Comparison of ENCODE assay signal across 7 mouse cellular contexts in the genomic region with DNA sequence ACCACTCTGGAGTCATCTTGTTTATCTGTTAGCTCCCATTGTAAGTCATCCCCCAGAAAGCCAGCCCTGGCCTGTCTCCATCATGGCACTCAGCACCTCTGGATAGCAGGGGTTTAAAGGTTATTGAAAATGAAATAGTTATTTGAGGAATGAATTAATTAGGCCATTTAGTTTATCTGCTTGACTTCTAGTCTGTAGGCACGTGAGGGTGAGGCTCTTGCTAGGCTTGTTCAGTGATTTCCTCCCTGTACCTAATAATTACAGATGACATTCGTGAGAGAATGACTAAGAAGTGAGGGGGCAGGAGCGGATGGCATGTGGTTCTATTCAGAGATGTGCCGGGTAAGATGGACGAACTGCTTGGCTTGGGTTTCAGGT. TPM values are rescaled to one million over a fixed set of nuclear protein-coding genes. Genes with fewer than 3 reads are reported as not detected.
DNase-seq lines count a peak whose midpoint lies in the region; ATAC-seq and TF ChIP-seq lines count a peak whose summit lies in the region.

No protein-coding gene starts in this region.

- ATAC-seq in neural tube, embryonic 11.5 days (ENCODE audit: insufficient read depth, low FRiP score, low TSS enrichment) = no peak
- no peak; the same call in 1 of the 2 replicates for ATAC-seq in forebrain, embryonic 12.5 days (ENCODE audit: low FRiP score)
- ATAC-seq in limb, embryonic 14.5 days (ENCODE audit: low FRiP score, low read depth) = no peak
- ATAC-seq in stomach, embryonic 16.5 days (ENCODE audit: insufficient read depth, low FRiP score) = no peak

- H3K27me3 ChIP-seq in neural tube, embryonic 11.5 days (ENCODE audit: control insufficient read depth, insufficient read depth, low read length) = no peaks in the 10 kb centered on the region
- H3K27me3 ChIP-seq in forebrain, embryonic 12.5 days = no peaks in the 10 kb centered on the region
- no peaks in the 10 kb centered on the region for H3K27me3 ChIP-seq in limb, embryonic 14.5 days (ENCODE audit: control insufficient read depth, insufficient read depth, low read length)
- no peaks in the 10 kb centered on the region for H3K27me3 ChIP-seq in stomach, embryonic 16.5 days (ENCODE audit: control insufficient read depth, insufficient read depth, low read length)

- no peak overlapping the region for H3K27ac ChIP-seq in neural tube, embryonic 11.5 days (ENCODE audit: low read depth, low read length)
- peak overlapping the region; percentile 79; the same call in 1 of the 2 replicates for H3K27ac ChIP-seq in forebrain, embryonic 12.5 days
- H3K27ac ChIP-seq in limb, embryonic 14.5 days (replicated peaks; ENCODE audit: low read depth, low read length) = peak overlapping the region; percentile 63; the same call in 1 of the 2 replicates
- peak overlapping the region; percentile 78 for H3K27ac ChIP-seq in stomach, embryonic 16.5 days (ENCODE audit: low read length)

- no peaks in the 10 kb centered on the region for H3K36me3 ChIP-seq in neural tube, embryonic 11.5 days (ENCODE audit: control insufficient read depth, insufficient read depth, low read length)
- peaks cover 8% of the 10 kb centered on the region for H3K36me3 ChIP-seq in forebrain, embryonic 12.5 days (replicated peaks)
- peaks cover 14% of the 10 kb centered on the region; the same call in 1 of the 2 replicates for H3K36me3 ChIP-seq in limb, embryonic 14.5 days (ENCODE audit: control insufficient read depth, insufficient read depth, low read length)
- no peaks in the 10 kb centered on the region for H3K36me3 ChIP-seq in stomach, embryonic 16.5 days (ENCODE audit: control insufficient read depth, insufficient read depth, low read length)

- no peaks in the 10 kb centered on the region for H3K9me3 ChIP-seq in neural tube, embryonic 11.5 days (ENCODE audit: control insufficient read depth, low read length)
- H3K9me3 ChIP-seq in forebrain, embryonic 12.5 days = no peaks in the 10 kb centered on the region
- H3K9me3 ChIP-seq in limb, embryonic 14.5 days (ENCODE audit: control insufficient read depth, low read length) = no peaks in the 10 kb centered on the region
- H3K9me3 ChIP-seq in stomach, embryonic 16.5 days (replicated peaks; ENCODE audit: control insufficient read depth, low read length) = no peaks in the 10 kb centered on the region

- no peak for DNase-seq in neural tube, embryonic 11.5 days (ENCODE audit: low spot score)
- no peak for DNase-seq in neural tube, embryonic 10.5 days (ENCODE audit: extremely low spot score, low spot score)
- DNase-seq in limb, embryonic 14.5 days (ENCODE audit: low spot score) = no peak
- no peak for DNase-seq in gastrocnemius, adult 8-10 months (ENCODE audit: low spot score in 2 of 2)
- no peak for DNase-seq in left cerebral cortex, adult 18-20 months (ENCODE audit: low spot score in 2 of 2)

- H3K4me1 ChIP-seq in neural tube, embryonic 11.5 days (ENCODE audit: control insufficient read depth, insufficient read depth, low read length) = peaks cover 4% of the 10 kb centered on the region; the same call in 1 of the 2 replicates
- peaks cover 15% of the 10 kb centered on the region for H3K4me1 ChIP-seq in forebrain, embryonic 12.5 days
- H3K4me1 ChIP-seq in limb, embryonic 14.5 days (ENCODE audit: control insufficient read depth, insufficient read depth, low read length) = peaks cover 8% of the 10 kb centered on the region
- peaks cover 9% of the 10 kb centered on the region; the same call in 1 of the 2 replicates for H3K4me1 ChIP-seq in stomach, embryonic 16.5 days (ENCODE audit: control insufficient read depth, insufficient read depth, low read length)

- H3K4me2 ChIP-seq in neural tube, embryonic 11.5 days (ENCODE audit: low read depth) = peak overlapping the region; percentile 49
- peak overlapping the region; percentile 75 for H3K4me2 ChIP-seq in forebrain, embryonic 12.5 days
- H3K4me2 ChIP-seq in limb, embryonic 14.5 days (replicated peaks; ENCODE audit: low read depth, low read length, severe bottlenecking) = peak overlapping the region; percentile 61
- peak overlapping the region; percentile 81 for H3K4me2 ChIP-seq in stomach, embryonic 16.5 days (ENCODE audit: low read depth, low read length)

- WGBS in neural tube, embryonic 11.5 days = 85% methylated on average over 5 of the region's 5 CpGs
- 81% methylated on average over 5 of the region's 5 CpGs for WGBS in forebrain, embryonic 12.5 days
- WGBS in limb, embryonic 14.5 days = 70% methylated on average over 5 of the region's 5 CpGs
- 62% methylated on average over 5 of the region's 5 CpGs for WGBS in stomach, embryonic 16.5 days

- no peak for TF ChIP-seq POLR2A in limb, embryonic 14.5 days (IDR thresholded peaks at IDR 0.05; ENCODE audit: borderline replicate concordance, extremely low read depth, insufficient read depth, insufficient read length)

- peak overlapping the region; percentile 61 for H3K4me3 ChIP-seq in neural tube, embryonic 11.5 days (ENCODE audit: low read depth, low read length)
- H3K4me3 ChIP-seq in forebrain, embryonic 12.5 days (replicated peaks) = peak overlapping the region; percentile 70
- peak overlapping the region; percentile 87 for H3K4me3 ChIP-seq in limb, embryonic 14.5 days (replicated peaks; ENCODE audit: low read length)
- peak overlapping the region; percentile 85 for H3K4me3 ChIP-seq in stomach, embryonic 16.5 days (replicated peaks; ENCODE audit: low read length)

- peak overlapping the region; percentile 52; the same call in 1 of the 2 replicates for H3K9ac ChIP-seq in neural tube, embryonic 11.5 days (ENCODE audit: low read length)
- peak overlapping the region; percentile 75 for H3K9ac ChIP-seq in forebrain, embryonic 12.5 days
- peak overlapping the region; percentile 46; the same call in 1 of the 2 replicates for H3K9ac ChIP-seq in limb, embryonic 14.5 days (ENCODE audit: low read depth, low read length, severe bottlenecking)
- H3K9ac ChIP-seq in stomach, embryonic 16.5 days (ENCODE audit: low read length) = peak overlapping the region; percentile 70

RNA-seq across cellular contexts. Expression of gene Prelid3b, which starts 0.7 kb away (rescaled TPM):
- 121 and 131 TPM in 2 replicates for polyA plus RNA-seq in neural tube, embryonic 11.5 days (2014; fragmentation: Nextera tagmentation; extraction: Ambion mirVana)
- polyA plus RNA-seq in forebrain, embryonic 12.5 days (2016; fragmentation: Nextera tagmentation; extraction: Ambion mirVana) = 114 TPM in 2 replicates
- 74.0 and 89.5 TPM in 2 replicates for polyA plus RNA-seq in limb, embryonic 14.5 days (2012; rRNA removed)
- 108 and 112 TPM in 2 replicates for polyA plus RNA-seq in limb, embryonic 14.5 days (2014; fragmentation: Nextera tagmentation; extraction: Ambion mirVana)
- polyA plus RNA-seq in stomach, embryonic 16.5 days (2015; fragmentation: Nextera tagmentation; extraction: Ambion mirVana) = 118 and 122 TPM in 2 replicates
- 10 to 100 TPM; 42.5 to 49.9 (median 46.5) TPM for total RNA-seq in gastrocnemius, adult 8-10 months (2022)
- total RNA-seq in left cerebral cortex, adult 18-20 months (2021) = 10 to 100 TPM; 51.7 to 57.5 TPM

RNA-seq across cellular contexts. Expression of gene Atp5e, which starts 9.6 kb away (rescaled TPM):
- 673 and 698 TPM in 2 replicates for polyA plus RNA-seq in neural tube, embryonic 11.5 days (2014; fragmentation: Nextera tagmentation; extraction: Ambion mirVana)
- 735 and 766 TPM in 2 replicates for polyA plus RNA-seq in forebrain, embryonic 12.5 days (2016; fragmentation: Nextera tagmentation; extraction: Ambion mirVana)
- polyA plus RNA-seq in limb, embryonic 14.5 days (2012; rRNA removed) = 296 and 431 TPM in 2 replicates
- polyA plus RNA-seq in limb, embryonic 14.5 days (2014; fragmentation: Nextera tagmentation; extraction: Ambion mirVana) = 878 and 889 TPM in 2 replicates
- 624 and 803 TPM in 2 replicates for polyA plus RNA-seq in stomach, embryonic 16.5 days (2015; fragmentation: Nextera tagmentation; extraction: Ambion mirVana)
- 1,000 to 10,000 TPM; 1,170 to 1,318 (median 1,227) TPM for total RNA-seq in gastrocnemius, adult 8-10 months (2022)
- total RNA-seq in left cerebral cortex, adult 18-20 months (2021) = 100 to 1,000 TPM; 311 to 338 TPM

RNA-seq across cellular contexts. Expression of gene Tubb1, which starts 23.0 kb away (rescaled TPM):
- 6.5 and 6.6 TPM in 2 replicates for polyA plus RNA-seq in neural tube, embryonic 11.5 days (2014; fragmentation: Nextera tagmentation; extraction: Ambion mirVana)
- polyA plus RNA-seq in forebrain, embryonic 12.5 days (2016; fragmentation: Nextera tagmentation; extraction: Ambion mirVana) = 2.2 and 3.0 TPM in 2 replicates
- 1.3 and 2.7 TPM in 2 replicates for polyA plus RNA-seq in limb, embryonic 14.5 days (2012; rRNA removed)
- 1.5 and 1.8 TPM in 2 replicates for polyA plus RNA-seq in limb, embryonic 14.5 days (2014; fragmentation: Nextera tagmentation; extraction: Ambion mirVana)
- 1.2 and 1.4 TPM in 2 replicates for polyA plus RNA-seq in stomach, embryonic 16.5 days (2015; fragmentation: Nextera tagmentation; extraction: Ambion mirVana)
- total RNA-seq in gastrocnemius, adult 8-10 months (2022) = not detected
- total RNA-seq in left cerebral cortex, adult 18-20 months (2021) = not detected

RNA-seq across cellular contexts. Expression of gene Ctsz, which starts 34.7 kb away (rescaled TPM):
- polyA plus RNA-seq in neural tube, embryonic 11.5 days (2014; fragmentation: Nextera tagmentation; extraction: Ambion mirVana) = 97.5 and 103 TPM in 2 replicates
- polyA plus RNA-seq in forebrain, embryonic 12.5 days (2016; fragmentation: Nextera tagmentation; extraction: Ambion mirVana) = 63.5 and 66.0 TPM in 2 replicates
- 201 and 206 TPM in 2 replicates for polyA plus RNA-seq in limb, embryonic 14.5 days (2012; rRNA removed)
- 218 and 221 TPM in 2 replicates for polyA plus RNA-seq in limb, embryonic 14.5 days (2014; fragmentation: Nextera tagmentation; extraction: Ambion mirVana)
- polyA plus RNA-seq in stomach, embryonic 16.5 days (2015; fragmentation: Nextera tagmentation; extraction: Ambion mirVana) = 195 and 203 TPM in 2 replicates
- 10 to 100 TPM; 22.0 to 31.2 (median 25.4) TPM for total RNA-seq in gastrocnemius, adult 8-10 months (2022)
- 10 to 100 TPM; 39.6 to 45.7 TPM for total RNA-seq in left cerebral cortex, adult 18-20 months (2021)

RNA-seq across cellular contexts. Expression of gene Nelfcd, which starts 57.9 kb away (rescaled TPM):
- 169 and 172 TPM in 2 replicates for polyA plus RNA-seq in neural tube, embryonic 11.5 days (2014; fragmentation: Nextera tagmentation; extraction: Ambion mirVana)
- 153 and 167 TPM in 2 replicates for polyA plus RNA-seq in forebrain, embryonic 12.5 days (2016; fragmentation: Nextera tagmentation; extraction: Ambion mirVana)
- polyA plus RNA-seq in limb, embryonic 14.5 days (2012; rRNA removed) = 118 and 132 TPM in 2 replicates
- polyA plus RNA-seq in limb, embryonic 14.5 days (2014; fragmentation: Nextera tagmentation; extraction: Ambion mirVana) = 109 and 119 TPM in 2 replicates
- 89.0 and 92.4 TPM in 2 replicates for polyA plus RNA-seq in stomach, embryonic 16.5 days (2015; fragmentation: Nextera tagmentation; extraction: Ambion mirVana)
- 10 to 100 TPM; 18.7 to 23.3 (median 19.6) TPM for total RNA-seq in gastrocnemius, adult 8-10 months (2022)
- 10 to 100 TPM; 48.5 to 52.3 TPM for total RNA-seq in left cerebral cortex, adult 18-20 months (2021)
